ENCODE assay signal across 8 mouse cellular contexts in the genomic region with DNA sequence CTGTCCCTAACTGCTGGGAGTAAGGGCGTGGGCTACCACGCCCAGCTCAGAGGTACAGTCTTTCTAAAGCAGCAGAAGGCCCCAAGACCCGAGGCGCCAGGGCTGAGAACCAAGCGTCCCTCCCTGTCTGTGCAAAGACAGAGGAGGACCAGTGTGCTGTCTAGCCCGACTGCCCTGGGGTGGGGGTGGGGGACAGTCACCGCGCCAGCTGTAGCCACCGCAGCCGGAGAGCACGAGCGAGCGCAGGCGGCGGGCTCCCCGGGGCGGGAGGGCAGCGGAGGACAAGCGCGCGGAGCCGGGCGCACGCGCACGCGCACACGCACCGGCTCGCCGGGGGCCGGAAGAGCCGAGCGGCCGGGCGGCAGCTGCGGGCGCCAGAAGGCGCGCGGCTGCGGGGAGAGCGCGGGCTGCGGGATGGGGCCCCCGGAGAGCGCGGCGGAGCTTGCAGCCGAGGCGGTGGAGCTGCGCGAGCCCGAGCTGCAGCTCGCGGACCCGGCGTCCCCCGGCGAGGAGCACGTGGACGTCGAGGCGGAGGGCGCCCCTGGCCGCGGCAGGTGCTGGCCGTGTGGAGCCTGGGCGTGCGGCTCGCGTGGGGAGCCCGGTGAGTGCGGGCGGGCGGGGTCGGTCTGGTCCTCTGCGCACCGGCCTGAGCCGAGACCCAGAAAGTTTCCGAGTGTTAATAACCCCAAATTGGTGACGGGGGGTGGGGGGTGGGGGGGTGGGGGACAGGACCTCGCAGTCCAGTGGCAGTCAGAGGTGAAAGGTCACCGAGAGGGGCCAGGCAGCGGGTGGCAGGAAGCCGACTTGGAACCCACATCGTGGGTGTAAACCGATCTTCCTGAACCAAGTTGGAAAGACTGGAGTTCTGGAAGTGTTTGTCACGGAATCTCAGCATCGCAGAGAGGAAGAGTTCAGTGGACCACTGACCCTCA. TPM values are rescaled to one million over a fixed set of nuclear protein-coding genes. Genes with fewer than 3 reads are reported as not detected.
DNase-seq lines count a peak whose midpoint lies in the region; ATAC-seq and TF ChIP-seq lines count a peak whose summit lies in the region.

Gene Slc35g1 (plus strand): TSS at position 280 of the 932 bp plus-strand sequence.

- peak within 1 kb of the TSS; percentile 85 for H3K4me3 ChIP-seq in gastrocnemius, adult 2 months
- peak within 1 kb of the TSS; percentile 79 for H3K4me3 ChIP-seq in hindbrain, embryonic 16.5 days (ENCODE audit: low read length)
- peak within 1 kb of the TSS; percentile 73 for H3K4me3 ChIP-seq in limb, embryonic 10.5 days
- H3K4me3 ChIP-seq in midbrain, embryonic 11.5 days (ENCODE audit: low read depth, low read length), result peak within 1 kb of the TSS; percentile 68

- TF ChIP-seq CTCF in gastrocnemius, adult 2 months (IDR thresholded peaks at IDR 0.05), result no peak

- intact Hi-C loops in gastrocnemius, adult 2 months (cut with DNase I), result no loop called here

- peak; percentile 95 for ATAC-seq in hindbrain, embryonic 16.5 days
- ATAC-seq in midbrain, embryonic 11.5 days (ENCODE audit: low FRiP score), result peak; percentile 97

- H3K4me1 ChIP-seq in hindbrain, embryonic 16.5 days (ENCODE audit: control insufficient read depth, insufficient read depth, low read depth, low read length), result no peaks in the 10 kb centered on the region
- peaks cover 23% of the 10 kb centered on the region for H3K4me1 ChIP-seq in limb, embryonic 10.5 days
- H3K4me1 ChIP-seq in midbrain, embryonic 11.5 days (ENCODE audit: control insufficient read depth, insufficient read depth, low read length), result peaks cover 5% of the 10 kb centered on the region; the same call in 1 of the 2 replicates

- no peaks in the 10 kb centered on the region for H3K36me3 ChIP-seq in hindbrain, embryonic 16.5 days (ENCODE audit: control insufficient read depth, insufficient read depth, low read length)
- H3K36me3 ChIP-seq in limb, embryonic 10.5 days, result no peaks in the 10 kb centered on the region
- no peaks in the 10 kb centered on the region for H3K36me3 ChIP-seq in midbrain, embryonic 11.5 days (ENCODE audit: control insufficient read depth, insufficient read depth, low read length)

- H3K27ac ChIP-seq in gastrocnemius, adult 2 months, result peak within 1 kb of the TSS; percentile 79
- no peak within 1 kb of the TSS for H3K27ac ChIP-seq in hindbrain, embryonic 16.5 days (ENCODE audit: low read depth, low read length)
- H3K27ac ChIP-seq in limb, embryonic 10.5 days, result peak within 1 kb of the TSS; percentile 85
- 0 out of 2 replicates have a peak within 1 kb of the TSS, but pooled peaks have one; percentile 14 for H3K27ac ChIP-seq in midbrain, embryonic 11.5 days (ENCODE audit: low read depth, low read length)

- peak; percentile 28 for DNase-seq in layer of hippocampus, adult 11-12 months (ENCODE audit: low spot score)
- no peak for DNase-seq in layer of hippocampus, adult 9-10 months (ENCODE audit: low spot score)
- peak; percentile 25 to 51 for DNase-seq in cerebellum, postnatal 4 days (ENCODE audit: low spot score in 2 of 2)
- DNase-seq in gastrocnemius, adult 2 months, result peak; percentile 83
- peak; percentile 77 for DNase-seq in limb, embryonic 10.5 days (ENCODE audit: low spot score)
- DNase-seq in midbrain, embryonic 11.5 days (ENCODE audit: low spot score, missing footprints), result peak; percentile 98
- DNase-seq in spleen, adult 18-20 months, result peak; percentile 11 to 44

- peak within 1 kb of the TSS; percentile 83 for H3K9ac ChIP-seq in hindbrain, embryonic 16.5 days (ENCODE audit: low read depth, low read length)
- H3K9ac ChIP-seq in midbrain, embryonic 11.5 days (ENCODE audit: low read length), result peak within 1 kb of the TSS; percentile 86

- H3K4me2 ChIP-seq in hindbrain, embryonic 16.5 days (ENCODE audit: low read length), result peak within 1 kb of the TSS; percentile 89
- H3K4me2 ChIP-seq in midbrain, embryonic 11.5 days, result peak within 1 kb of the TSS; percentile 75

- H3K9me3 ChIP-seq in hindbrain, embryonic 16.5 days (ENCODE audit: control insufficient read depth, low read length), result no peaks in the 10 kb centered on the region
- H3K9me3 ChIP-seq in limb, embryonic 10.5 days (replicated peaks), result no peaks in the 10 kb centered on the region
- no peaks in the 10 kb centered on the region for H3K9me3 ChIP-seq in midbrain, embryonic 11.5 days (ENCODE audit: control insufficient read depth, low read length)

- under 1% methylated on average over 56 of the region's 90 CpGs for WGBS in hindbrain, embryonic 16.5 days
- WGBS in limb, embryonic 10.5 days, result under 1% methylated on average over 86 of the region's 90 CpGs
- under 1% methylated on average over 60 of the region's 90 CpGs for WGBS in midbrain, embryonic 11.5 days

- H3K27me3 ChIP-seq in hindbrain, embryonic 16.5 days (replicated peaks; ENCODE audit: control insufficient read depth, insufficient read depth, low read length), result no peaks in the 10 kb centered on the region
- no peaks in the 10 kb centered on the region for H3K27me3 ChIP-seq in limb, embryonic 10.5 days (ENCODE audit: low read depth, poor library complexity, severe bottlenecking)
- H3K27me3 ChIP-seq in midbrain, embryonic 11.5 days (ENCODE audit: control insufficient read depth, insufficient read depth, low read length), result no peaks in the 10 kb centered on the region

RNA-seq across cellular contexts. Expression of gene Slc35g1, which starts in this region (rescaled TPM):
- total RNA-seq in gastrocnemius, adult 2 months (2021), result 1 to 10 TPM; 1.5 to 1.7 TPM
- 0.99 and 1.3 TPM in 2 replicates for polyA plus RNA-seq in hindbrain, embryonic 16.5 days (2015; fragmentation: Nextera tagmentation; extraction: Ambion mirVana)
- 3.1 and 4.9 TPM in 2 replicates for polyA plus RNA-seq in limb, embryonic 10.5 days (2016; fragmentation: Nextera tagmentation; extraction: Ambion mirVana)
- polyA plus RNA-seq in midbrain, embryonic 11.5 days (2014; fragmentation: Nextera tagmentation; extraction: Ambion mirVana), result 7.0 and 8.0 TPM in 2 replicates
